Mouse (Mus musculus): ENCODE measurements around the gene Lztr1. TPM values are rescaled to one million over a fixed set of nuclear protein-coding genes. Genes with fewer than 3 reads are reported as not detected.
A peak's percentile ranks its signal among the peaks of the same experiment; 100 is the strongest.

Gene Lztr1
- polyA plus RNA-seq, 1 experiment from 2014 or later, result 106 TPM

- WGBS, result 3% methylated on average over 22 of the region's 22 CpGs
These were observed 52.8 kb downstream of the Lztr1 start, which contains the start of gene Lrrc74b for GRCm38 (mm10) chr16:17561128-17561750. Gene Lrrc74b (minus strand): TSS chr16:17561247.

GRCm38 (mm10) chr16:17561751-17562208, 53.3 kb downstream of the Lztr1 start, which contains the start of gene P2rx6:
Gene P2rx6 (plus strand): TSS chr16:17561885.
- ATAC-seq (ENCODE audit: low FRiP score, low read depth), result peak; percentile 64
- Histone ChIP-seq H3K4me3 (peak within 1 kb of the TSS; percentile 32), H3K4me2 (replicated peaks) (peak within 1 kb of the TSS; percentile 63), H3K9ac (peak within 1 kb of the TSS; percentile 56), H3K27me3 (peaks cover 35% of the 10 kb centered on the region), H3K4me1 (peaks cover 38% of the 10 kb centered on the region), H3K36me3 (no peaks in the 10 kb centered on the region), H3K27ac (no peak within 1 kb of the TSS), H3K9me3 (no peaks in the 10 kb centered on the region)
- 2% methylated on average over 10 of the region's 10 CpGs for WGBS

More at GRCm38 (mm10) chr16:17561128-17561750, 52.8 kb downstream of the Lztr1 start, which contains the start of gene Lrrc74b:
- Histone ChIP-seq H3K27me3 (peaks cover 33% of the 10 kb centered on the region), H3K4me2 (replicated peaks) (peak within 1 kb of the TSS; percentile 63), H3K9me3 (no peaks in the 10 kb centered on the region), H3K9ac (peak within 1 kb of the TSS; percentile 56; the same call in 1 of the 2 replicates), H3K4me3 (peak within 1 kb of the TSS; percentile 32), H3K4me1 (peaks cover 38% of the 10 kb centered on the region), H3K27ac (no peak within 1 kb of the TSS), H3K36me3 (no peaks in the 10 kb centered on the region)
- ATAC-seq (ENCODE audit: low FRiP score, low read depth), result peak; percentile 70

- no peak for ATAC-seq (ENCODE audit: low FRiP score, low read depth)
- Histone ChIP-seq H3K9ac (no peak overlapping the region), H3K4me3 (no peak overlapping the region), H3K4me2 (replicated peaks) (no peak overlapping the region), H3K27me3 (peaks cover 45% of the 10 kb centered on the region), H3K36me3 (no peaks in the 10 kb centered on the region), H3K4me1 (peaks cover 32% of the 10 kb centered on the region), H3K9me3 (no peaks in the 10 kb centered on the region), H3K27ac (no peak overlapping the region)
- WGBS, result 4% methylated on average over 1 of the region's 1 CpGs
These were observed 55.1 kb downstream of the Lztr1 start for GRCm38 (mm10) chr16:17563580-17563979.

- no peak for ATAC-seq (ENCODE audit: low FRiP score, low read depth)
These were observed 55.7 kb downstream of the Lztr1 start for GRCm38 (mm10) chr16:17564221-17564620.

GRCm38 (mm10) chr16:17564771-17565170, 56.3 kb downstream of the Lztr1 start:
- no peak for ATAC-seq (ENCODE audit: low FRiP score, low read depth)
- WGBS, result 68% methylated on average over 3 of the region's 3 CpGs

More at GRCm38 (mm10) chr16:17564221-17564620, 55.7 kb downstream of the Lztr1 start:
- no peak overlapping the region for H3K4me3 ChIP-seq
- 58% methylated on average over 2 of the region's 2 CpGs for WGBS
- H3K9ac ChIP-seq, result no peak overlapping the region
- no peaks in the 10 kb centered on the region for H3K36me3 ChIP-seq
- no peak overlapping the region for H3K4me2 ChIP-seq (replicated peaks)
- peaks cover 45% of the 10 kb centered on the region for H3K27me3 ChIP-seq
- H3K27ac ChIP-seq, result no peak overlapping the region
- no peaks in the 10 kb centered on the region for H3K9me3 ChIP-seq
- peaks cover 25% of the 10 kb centered on the region for H3K4me1 ChIP-seq

GRCm38 (mm10) chr16:17566186-17566585, 57.7 kb downstream of the Lztr1 start:
- no peak overlapping the region for H3K9ac ChIP-seq
- no peak overlapping the region for H3K4me3 ChIP-seq
- H3K27ac ChIP-seq, result no peak overlapping the region
- H3K4me1 ChIP-seq, result peaks cover 14% of the 10 kb centered on the region
- H3K9me3 ChIP-seq, result no peaks in the 10 kb centered on the region
- H3K4me2 ChIP-seq (replicated peaks), result no peak overlapping the region
- peaks cover 48% of the 10 kb centered on the region for H3K27me3 ChIP-seq
- ATAC-seq (ENCODE audit: low FRiP score, low read depth), result no peak
- H3K36me3 ChIP-seq, result no peaks in the 10 kb centered on the region
- WGBS, result 26% methylated on average over 4 of the region's 4 CpGs

More at GRCm38 (mm10) chr16:17564771-17565170, 56.3 kb downstream of the Lztr1 start:
- peaks cover 23% of the 10 kb centered on the region for H3K4me1 ChIP-seq
- H3K4me3 ChIP-seq, result no peak overlapping the region
- no peak overlapping the region for H3K9ac ChIP-seq
- H3K27me3 ChIP-seq, result peaks cover 45% of the 10 kb centered on the region
- no peak overlapping the region for H3K27ac ChIP-seq
- no peak overlapping the region for H3K4me2 ChIP-seq (replicated peaks)
- H3K36me3 ChIP-seq, result no peaks in the 10 kb centered on the region
- no peaks in the 10 kb centered on the region for H3K9me3 ChIP-seq

Other genes starting within 250 kb of the Lztr1 start
- 12.6 and 14.3 TPM in 2 replicates for gene Tmem191c, start 232.6 kb upstream of the Lztr1 start, polyA plus RNA-seq (2015; fragmentation: Nextera tagmentation; extraction: Ambion mirVana)
- gene Serpind1, start 177.3 kb upstream of the Lztr1 start, polyA plus RNA-seq (2015; fragmentation: Nextera tagmentation; extraction: Ambion mirVana), result 0.83 and 0.88 TPM in 2 replicates
- gene Snap29, start 102.7 kb upstream of the Lztr1 start, polyA plus RNA-seq (2015; fragmentation: Nextera tagmentation; extraction: Ambion mirVana), result 13.9 and 14.0 TPM in 2 replicates
- gene Pi4ka, start 102.4 kb upstream of the Lztr1 start, polyA plus RNA-seq (2015; fragmentation: Nextera tagmentation; extraction: Ambion mirVana), result 35.0 and 35.6 TPM in 2 replicates
- gene Crkl, start 56.7 kb upstream of the Lztr1 start, polyA plus RNA-seq (2015; fragmentation: Nextera tagmentation; extraction: Ambion mirVana), result 81.6 and 88.6 TPM in 2 replicates
- 0.52 and 0.83 TPM in 2 replicates for gene Aifm3, start 19.1 kb upstream of the Lztr1 start, polyA plus RNA-seq (2015; fragmentation: Nextera tagmentation; extraction: Ambion mirVana)
- 72.0 and 75.2 TPM in 2 replicates for gene Thap7, start 22.4 kb downstream of the Lztr1 start, polyA plus RNA-seq (2015; fragmentation: Nextera tagmentation; extraction: Ambion mirVana)
- not detected in 2 replicates for gene Lrrc74b, start 52.6 kb downstream of the Lztr1 start, polyA plus RNA-seq (2015; fragmentation: Nextera tagmentation; extraction: Ambion mirVana)
- 0.36 and 0.40 TPM in 2 replicates for gene P2rx6, start 53.2 kb downstream of the Lztr1 start, polyA plus RNA-seq (2015; fragmentation: Nextera tagmentation; extraction: Ambion mirVana)
- gene Slc7a4, start 74.5 kb downstream of the Lztr1 start, polyA plus RNA-seq (2015; fragmentation: Nextera tagmentation; extraction: Ambion mirVana), result 5.7 and 5.8 TPM in 2 replicates
- 40.0 and 42.7 TPM in 2 replicates for gene Smpd4, start 110.7 kb downstream of the Lztr1 start, polyA plus RNA-seq (2015; fragmentation: Nextera tagmentation; extraction: Ambion mirVana)
- gene Ccdc74a, start 137.8 kb downstream of the Lztr1 start, polyA plus RNA-seq (2015; fragmentation: Nextera tagmentation; extraction: Ambion mirVana), result 9.0 and 9.8 TPM in 2 replicates
- 48.1 and 49.8 TPM in 2 replicates for gene Med15, start 224.2 kb downstream of the Lztr1 start, polyA plus RNA-seq (2015; fragmentation: Nextera tagmentation; extraction: Ambion mirVana)

Data from limb, embryonic 13.5 days (tissue).